Mouse (Mus musculus) heart, postnatal 0 days (tissue): Measurements from ENCODE around the gene Mpo.

ENCODE experiments used
- CTCF ChIP-seq: IDR thresholded peaks from 2 replicates; pipeline ENCODE4 v1.5.1; 2016; ENCODE audit warnings: antibody characterized with exemption, control low read depth, low read depth
- EP300 ChIP-seq: IDR thresholded peaks from 2 replicates; pipeline ENCODE4 v1.6.1; 2016; ENCODE audit warnings: antibody characterized with exemption, low read depth

GRCm38 (mm10) chr11:87763511-87763987, 29.8 kb upstream of the Mpo start:
- no peak for TF ChIP-seq EP300
- TF ChIP-seq CTCF: no peak
